Mouse (Mus musculus): ENCODE data around the gene Optn.

DNA sequence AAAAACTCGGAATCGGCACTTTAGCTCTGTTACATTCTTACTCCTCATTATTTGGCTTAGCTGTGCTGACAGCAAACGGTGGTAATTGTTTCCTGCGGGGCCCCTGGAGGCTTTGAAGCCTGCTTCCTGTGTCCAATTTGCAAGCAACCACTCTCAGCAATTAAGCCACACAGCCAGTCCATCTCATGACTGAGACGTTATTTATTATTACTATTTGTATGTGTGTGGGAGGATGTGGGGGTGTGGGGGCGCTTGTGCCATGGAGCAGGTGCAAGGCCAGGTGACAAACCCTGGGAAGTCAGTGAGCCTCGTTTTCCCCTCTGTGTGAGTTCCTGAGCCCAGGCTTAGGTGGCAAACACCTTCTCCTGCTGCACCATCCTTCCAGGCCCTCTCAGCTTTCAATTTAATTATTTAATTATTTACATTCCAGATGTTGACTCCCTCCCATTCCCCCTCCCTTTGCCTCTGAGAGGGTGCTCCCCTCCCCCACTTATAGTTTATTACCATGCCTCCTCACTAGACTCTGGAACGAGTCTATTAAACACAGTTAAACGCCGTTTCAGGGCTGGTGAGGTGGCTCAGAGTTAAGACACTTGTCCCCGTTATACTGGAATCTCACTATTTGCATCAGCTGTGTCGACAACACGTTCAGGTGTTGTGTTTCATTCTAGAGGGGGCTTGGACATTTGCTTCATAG, 18.4 kb downstream of the Optn start:
- no peak for TF ChIP-seq CTCF (IDR thresholded peaks at IDR 0.05; ENCODE audit: low read depth, low read length)
- no peak for TF ChIP-seq POLR2A (IDR thresholded peaks at IDR 0.05; ENCODE audit: extremely low read depth, insufficient read depth, low read length)
